Mouse (Mus musculus): ENCODE results near the gene Cd40lg.

DNA sequence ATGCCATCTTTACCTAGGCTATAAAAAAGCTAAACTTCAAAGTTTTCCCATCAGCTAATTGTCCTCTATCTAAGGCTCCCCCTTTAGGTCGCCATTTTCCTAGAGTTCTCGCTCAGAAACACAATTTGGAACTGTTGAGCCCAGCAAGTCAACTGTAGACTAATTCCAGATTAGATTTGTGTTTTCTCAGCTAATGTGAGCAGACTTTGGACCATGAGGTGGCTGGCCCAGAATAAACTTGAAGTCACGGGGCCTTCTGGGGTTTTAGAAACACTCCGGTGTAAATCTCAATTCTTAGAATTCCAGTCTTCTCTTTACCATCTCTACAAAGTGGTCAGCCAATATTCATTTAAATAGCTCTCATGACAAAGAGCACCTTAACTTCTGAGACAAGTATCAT lies 3.6 kb downstream of the Cd40lg start:
- TF ChIP-seq CTCF (conservative IDR thresholded peaks at IDR 0.05; ENCODE audit: insufficient read depth, insufficient read length, low read depth, low read length) (no peak), POLR2A (IDR thresholded peaks at IDR 0.05; ENCODE audit: low read depth, low read length) (no peak)
